Mouse (Mus musculus): Measurements from ENCODE around the gene Eif4a2. TPM values are rescaled to one million over a fixed set of nuclear protein-coding genes. Genes with fewer than 3 reads are reported as not detected.
A peak's percentile ranks its signal among the peaks of the same experiment; 100 is the strongest.

The Eif4a2 gene
- total and polyA plus RNA-seq, 2 experiments from 2014 or later: 260 to 490 TPM

- no peak for DNase-seq (ENCODE audit: low spot score)
- Histone ChIP-seq H3K27ac (peak overlapping the region; percentile 99), H3K4me2 (ENCODE audit: low read depth, low read length) (peak overlapping the region; percentile 96), H3K27me3 (ENCODE audit: insufficient read depth, low read length) (no peaks in the 10 kb centered on the region), H3K4me1 (ENCODE audit: insufficient read depth, low read length) (peaks cover 5% of the 10 kb centered on the region; the same call in 1 of the 2 replicates), H3K9ac (replicated peaks; ENCODE audit: low read length) (peak overlapping the region; percentile 90), H3K4me3 (ENCODE audit: low read length) (peak overlapping the region; percentile 80), H3K36me3 (ENCODE audit: insufficient read depth, low read length) (no peaks in the 10 kb centered on the region), H3K9me3 (ENCODE audit: low read length) (no peaks in the 10 kb centered on the region)
- ATAC-seq: no peak; the same call in 1 of the 2 replicates
- 1% methylated on average over 4 of the region's 4 CpGs for WGBS
- no peak for TF ChIP-seq CTCF (IDR thresholded peaks at IDR 0.05; ENCODE audit: low read depth)
Observed at GRCm38 (mm10) chr16:23127311-23127672, 20.0 kb downstream of the Eif4a2 start.

DNA sequence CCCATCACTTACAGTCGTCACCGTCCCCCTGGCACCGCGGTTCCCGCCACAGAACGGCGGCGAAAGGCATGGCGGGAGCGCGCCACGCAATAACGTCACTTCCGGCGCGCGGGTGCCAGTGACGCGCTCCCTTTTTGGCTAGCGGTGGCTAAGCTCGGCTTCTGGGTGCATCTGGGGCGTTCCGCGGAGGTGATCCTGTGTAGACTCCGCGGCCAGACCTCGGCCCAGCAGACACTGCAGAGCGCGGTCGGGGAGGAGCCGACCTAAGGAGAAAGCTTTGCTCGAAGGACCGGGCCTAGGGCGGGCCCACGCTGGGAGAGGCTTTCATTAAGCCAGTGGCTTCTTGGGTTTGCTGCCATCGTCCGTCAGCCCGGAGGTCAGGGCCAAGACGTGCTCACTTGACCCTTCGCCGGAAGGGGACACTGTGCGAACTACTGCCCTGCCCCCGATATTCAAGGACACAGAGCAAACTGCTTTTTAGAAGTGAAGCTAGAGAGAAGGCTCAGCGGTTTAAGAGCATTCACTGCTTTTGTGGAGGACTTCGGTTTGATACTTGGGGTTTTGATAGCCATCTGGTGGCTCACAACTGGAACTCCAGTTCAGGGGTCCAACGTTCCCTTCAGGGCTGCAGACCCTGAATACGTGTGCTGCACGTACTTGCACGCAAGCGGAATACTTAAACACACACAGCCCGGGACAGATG lies 20.6 kb downstream of the Eif4a2 start, which contains the start of gene Rfc4:
Rfc4 (minus strand) TSS at position 65 of the 703 bp plus-strand sequence.
- peak within 1 kb of the TSS; percentile 80 for H3K4me3 ChIP-seq (ENCODE audit: low read length)
- H3K9me3 ChIP-seq (ENCODE audit: low read length): no peaks in the 10 kb centered on the region
- DNase-seq (ENCODE audit: low spot score) (peak; percentile 97), ATAC-seq (peak; percentile 95)
- H3K9ac ChIP-seq (replicated peaks; ENCODE audit: low read length): peak within 1 kb of the TSS; percentile 90
- no peaks in the 10 kb centered on the region for H3K36me3 ChIP-seq (ENCODE audit: insufficient read depth, low read length)
- peak within 1 kb of the TSS; percentile 99 for H3K27ac ChIP-seq
- H3K4me2 ChIP-seq (ENCODE audit: low read depth, low read length): peak within 1 kb of the TSS; percentile 96
- under 1% methylated on average over 51 of the region's 51 CpGs for WGBS
- H3K27me3 ChIP-seq (ENCODE audit: insufficient read depth, low read length): no peaks in the 10 kb centered on the region
- TF ChIP-seq CTCF (IDR thresholded peaks at IDR 0.05; ENCODE audit: low read depth): peak; percentile 69
- H3K4me1 ChIP-seq (ENCODE audit: insufficient read depth, low read length): peaks cover 5% of the 10 kb centered on the region; the same call in 1 of the 2 replicates

DNA sequence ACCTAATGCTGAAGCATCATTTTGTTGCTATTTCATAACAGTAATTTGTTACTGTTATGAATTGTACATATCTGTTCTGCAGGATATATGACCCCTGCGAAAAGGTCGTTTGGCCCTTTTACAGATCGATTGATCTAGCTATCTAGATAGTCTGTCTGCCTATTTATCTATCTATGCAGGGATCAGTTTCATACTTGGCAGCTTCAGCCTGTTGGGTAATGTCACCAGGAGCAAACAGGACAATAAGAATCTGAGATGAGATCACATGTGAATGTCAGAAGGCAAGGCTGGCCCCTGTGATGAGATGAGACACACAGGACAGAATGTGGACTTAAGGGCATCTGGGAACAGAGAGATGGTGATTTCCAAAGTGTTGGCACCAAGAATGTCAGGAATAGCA lies 23.1 kb downstream of the Eif4a2 start:
- ATAC-seq: no peak
- no peak for TF ChIP-seq CTCF (IDR thresholded peaks at IDR 0.05; ENCODE audit: low read depth)
- Histone ChIP-seq H3K4me1 (ENCODE audit: insufficient read depth, low read length) (peaks cover 5% of the 10 kb centered on the region; the same call in 1 of the 2 replicates), H3K27ac (no peak overlapping the region), H3K9ac (replicated peaks; ENCODE audit: low read length) (no peak overlapping the region), H3K36me3 (ENCODE audit: insufficient read depth, low read length) (no peaks in the 10 kb centered on the region), H3K4me3 (ENCODE audit: low read length) (no peak overlapping the region), H3K9me3 (ENCODE audit: low read length) (no peaks in the 10 kb centered on the region), H3K27me3 (ENCODE audit: insufficient read depth, low read length) (no peaks in the 10 kb centered on the region), H3K4me2 (ENCODE audit: low read depth, low read length) (no peak overlapping the region)
- no peak for DNase-seq (ENCODE audit: low spot score)
- 89% methylated on average over 3 of the region's 3 CpGs for WGBS

DNA sequence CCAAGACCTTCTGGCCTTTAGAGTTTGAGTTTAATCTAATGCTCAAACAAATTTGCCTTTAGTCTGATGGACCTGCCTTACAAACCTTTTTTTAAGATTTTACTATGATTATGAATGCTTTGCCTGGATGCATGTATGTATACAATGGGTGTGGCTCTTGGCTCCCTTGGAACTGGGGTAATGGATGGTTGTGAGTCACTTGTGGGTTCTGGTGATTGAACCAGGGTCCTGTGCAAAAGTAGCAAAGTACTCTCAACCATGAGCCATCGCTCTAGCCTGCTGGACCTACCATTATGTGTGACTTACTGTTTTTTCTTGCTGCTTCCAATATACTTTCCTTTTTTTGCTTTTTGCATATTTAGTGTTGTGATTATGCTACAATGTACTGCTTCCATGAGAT lies 25.1 kb downstream of the Eif4a2 start:
- no peaks in the 10 kb centered on the region for H3K36me3 ChIP-seq (ENCODE audit: insufficient read depth, low read length)
- no peaks in the 10 kb centered on the region for H3K9me3 ChIP-seq (ENCODE audit: low read length)
- no peak overlapping the region for H3K4me2 ChIP-seq (ENCODE audit: low read depth, low read length)
- TF ChIP-seq CTCF (IDR thresholded peaks at IDR 0.05; ENCODE audit: low read depth): no peak
- H3K9ac ChIP-seq (replicated peaks; ENCODE audit: low read length): no peak overlapping the region
- WGBS: 95% methylated on average over 1 of the region's 1 CpGs
- no peak overlapping the region for H3K27ac ChIP-seq
- ATAC-seq (no peak), DNase-seq (ENCODE audit: low spot score) (no peak)
- H3K27me3 ChIP-seq (ENCODE audit: insufficient read depth, low read length): no peaks in the 10 kb centered on the region
- peaks cover 5% of the 10 kb centered on the region; the same call in 1 of the 2 replicates for H3K4me1 ChIP-seq (ENCODE audit: insufficient read depth, low read length)
- H3K4me3 ChIP-seq (ENCODE audit: low read length): no peak overlapping the region

DNA sequence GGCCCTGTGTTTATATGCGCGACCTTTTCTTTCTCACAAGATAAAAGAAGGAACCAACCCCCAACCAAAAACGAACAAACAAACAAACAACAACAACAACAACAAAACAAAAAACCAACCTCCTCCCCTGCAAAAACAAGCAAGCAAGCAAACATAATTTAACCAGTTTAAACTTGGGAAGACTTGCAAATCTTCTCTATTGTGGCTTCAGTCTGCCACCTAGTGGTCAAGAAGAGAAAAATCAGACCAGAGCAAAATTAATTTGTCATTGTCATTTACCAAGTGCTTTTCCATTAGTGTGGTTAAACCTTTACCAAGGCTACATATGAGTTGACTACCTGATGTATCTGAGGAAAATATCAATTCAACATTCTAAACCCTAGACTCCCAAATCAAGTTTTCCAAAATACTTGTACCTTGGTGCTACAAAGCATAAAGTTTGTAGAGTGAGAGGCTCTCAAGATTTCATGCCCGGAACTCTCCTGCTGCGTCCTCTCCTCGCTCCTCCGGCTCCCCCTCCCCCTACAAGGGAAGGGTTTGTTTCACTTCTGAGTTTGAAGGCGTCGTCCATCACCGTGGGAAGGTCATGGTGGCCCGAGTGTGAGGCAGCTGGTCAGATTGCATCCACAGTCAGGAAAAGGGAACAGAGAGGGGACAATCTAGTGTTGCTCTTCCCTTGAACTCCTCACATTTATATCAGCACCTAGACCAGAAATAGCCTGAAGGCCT lies 28.3 kb downstream of the Eif4a2 start:
- Histone ChIP-seq H3K4me3 (ENCODE audit: low read length) (no peak overlapping the region), H3K27ac (no peak overlapping the region), H3K36me3 (ENCODE audit: insufficient read depth, low read length) (no peaks in the 10 kb centered on the region), H3K4me1 (ENCODE audit: insufficient read depth, low read length) (no peaks in the 10 kb centered on the region), H3K9ac (replicated peaks; ENCODE audit: low read length) (no peak overlapping the region), H3K4me2 (ENCODE audit: low read depth, low read length) (no peak overlapping the region), H3K9me3 (ENCODE audit: low read length) (no peaks in the 10 kb centered on the region), H3K27me3 (ENCODE audit: insufficient read depth, low read length) (no peaks in the 10 kb centered on the region)
- ATAC-seq (0 out of 2 replicates have a peak, but pooled peaks have one; percentile 25), DNase-seq (ENCODE audit: low spot score) (peak; percentile 74)
- WGBS: 17% methylated on average over 11 of the region's 11 CpGs
- peak; percentile 83 for TF ChIP-seq CTCF (IDR thresholded peaks at IDR 0.05; ENCODE audit: low read depth)

DNA sequence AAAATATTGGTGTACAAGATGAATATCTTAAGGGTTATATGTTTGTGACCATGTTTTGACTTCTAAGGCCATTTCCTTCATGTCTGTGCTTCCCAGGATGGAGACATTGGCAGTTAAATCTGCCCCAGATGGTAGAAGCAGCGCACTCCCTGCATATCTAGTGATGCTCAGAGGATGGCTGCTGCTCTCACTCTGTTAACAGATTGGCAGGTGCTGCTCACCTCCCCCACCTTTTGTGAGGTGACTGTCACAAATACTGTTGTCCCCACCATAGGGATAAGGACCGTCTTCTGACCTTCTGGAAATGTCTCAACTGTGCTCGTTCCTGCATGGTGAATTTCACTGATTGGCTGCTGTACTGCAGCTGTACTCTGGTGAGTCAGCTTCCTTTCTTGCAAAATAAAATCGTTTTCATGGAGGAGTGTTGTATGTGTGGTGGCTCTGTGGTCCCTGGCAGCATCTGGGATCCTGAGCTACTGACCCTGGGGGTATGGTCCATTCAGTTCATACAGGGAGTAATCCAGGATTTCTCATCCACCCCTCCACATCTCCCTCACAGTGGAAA lies 29.2 kb downstream of the Eif4a2 start:
- no peaks in the 10 kb centered on the region for H3K27me3 ChIP-seq (ENCODE audit: insufficient read depth, low read length)
- ATAC-seq (0 out of 2 replicates have a peak, but pooled peaks have one; percentile 29), DNase-seq (ENCODE audit: low spot score) (no peak)
- H3K36me3 ChIP-seq (ENCODE audit: insufficient read depth, low read length): no peaks in the 10 kb centered on the region
- no peak for TF ChIP-seq CTCF (IDR thresholded peaks at IDR 0.05; ENCODE audit: low read depth)
- H3K4me2 ChIP-seq (ENCODE audit: low read depth, low read length): no peak overlapping the region
- H3K27ac ChIP-seq: no peak overlapping the region
- 56% methylated on average over 4 of the region's 4 CpGs for WGBS
- H3K9me3 ChIP-seq (ENCODE audit: low read length): no peaks in the 10 kb centered on the region
- H3K9ac ChIP-seq (replicated peaks; ENCODE audit: low read length): no peak overlapping the region
- H3K4me3 ChIP-seq (ENCODE audit: low read length): no peak overlapping the region
- H3K4me1 ChIP-seq (ENCODE audit: insufficient read depth, low read length): no peaks in the 10 kb centered on the region
